Mouse (Mus musculus): ENCODE measurements at regions not wholly inside any gene's neighbourhood (a gene's known extent, or its start where the extent isn't known, plus 50 kb on each side); places are given as distances from the start of the nearest gene placed in this dataset.

DNA sequence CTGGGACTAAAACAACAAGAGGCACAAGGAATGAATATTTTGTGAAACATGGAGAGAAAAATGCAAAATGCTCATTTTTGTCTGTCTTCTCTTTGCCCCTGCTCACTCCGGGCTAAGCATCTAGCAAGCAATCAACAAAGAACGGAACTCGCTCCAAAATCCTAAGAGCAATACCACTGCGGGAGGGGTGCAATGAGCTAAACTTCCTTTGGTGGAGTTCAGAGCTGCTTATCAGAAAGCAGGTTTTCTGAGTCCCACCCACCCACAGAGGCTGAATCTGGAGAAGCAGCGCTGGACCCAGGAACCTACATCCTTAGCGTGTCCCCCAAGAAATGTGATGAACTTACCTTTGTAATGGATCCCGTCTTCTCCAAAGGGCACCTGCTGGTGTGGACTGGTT lies 76.9 kb upstream of the Cd93 start:
- H3K27ac ChIP-seq (replicated peaks), result no peak overlapping the region
- H3K4me3 ChIP-seq, result no peak overlapping the region
- H3K9ac ChIP-seq, result no peak overlapping the region
- H3K4me1 ChIP-seq (replicated peaks), result no peaks in the 10 kb centered on the region
- H3K4me2 ChIP-seq, result no peak overlapping the region
- no peaks in the 10 kb centered on the region for H3K9me3 ChIP-seq
- no peaks in the 10 kb centered on the region for H3K27me3 ChIP-seq
- ATAC-seq (ENCODE audit: low read depth), result no peak
- no peaks in the 10 kb centered on the region for H3K36me3 ChIP-seq
- WGBS, result 86% methylated on average over 7 of the region's 7 CpGs

DNA sequence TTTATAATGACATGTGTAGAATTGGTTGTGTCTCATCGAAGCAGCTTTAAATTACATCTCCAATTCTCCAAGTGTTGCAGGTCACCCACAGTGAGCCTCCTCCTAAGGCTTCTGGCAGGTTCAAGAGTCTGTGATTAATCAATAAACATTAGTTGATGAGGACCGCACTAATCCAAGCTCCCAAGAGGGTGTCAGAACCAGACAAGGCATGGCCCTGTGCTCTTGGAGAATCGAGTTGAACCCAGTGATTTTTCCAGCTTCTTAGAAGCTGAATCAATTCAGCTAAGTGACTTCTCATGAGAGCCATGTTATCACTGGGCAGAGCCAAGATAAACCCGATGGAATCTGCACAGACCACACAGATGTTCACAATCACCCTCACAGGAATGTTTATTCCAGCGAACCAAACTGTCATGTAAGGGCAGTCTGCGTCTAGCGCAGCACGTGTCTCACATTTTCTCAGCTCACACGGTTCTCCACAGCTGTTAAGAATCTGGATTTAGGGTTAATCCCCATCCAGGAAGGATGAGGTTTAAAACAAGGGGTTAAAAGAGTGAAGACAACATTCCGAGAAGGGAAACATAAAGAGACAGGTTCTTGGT lies 76.4 kb upstream of the Cd93 start:
- Histone ChIP-seq H3K9ac (no peak overlapping the region), H3K36me3 (no peaks in the 10 kb centered on the region), H3K4me2 (no peak overlapping the region), H3K4me1 (replicated peaks) (no peaks in the 10 kb centered on the region), H3K4me3 (no peak overlapping the region), H3K27me3 (no peaks in the 10 kb centered on the region), H3K9me3 (no peaks in the 10 kb centered on the region), H3K27ac (replicated peaks) (no peak overlapping the region)
- 77% methylated on average over 10 of the region's 10 CpGs for WGBS
- ATAC-seq (ENCODE audit: low read depth), result no peak

DNA sequence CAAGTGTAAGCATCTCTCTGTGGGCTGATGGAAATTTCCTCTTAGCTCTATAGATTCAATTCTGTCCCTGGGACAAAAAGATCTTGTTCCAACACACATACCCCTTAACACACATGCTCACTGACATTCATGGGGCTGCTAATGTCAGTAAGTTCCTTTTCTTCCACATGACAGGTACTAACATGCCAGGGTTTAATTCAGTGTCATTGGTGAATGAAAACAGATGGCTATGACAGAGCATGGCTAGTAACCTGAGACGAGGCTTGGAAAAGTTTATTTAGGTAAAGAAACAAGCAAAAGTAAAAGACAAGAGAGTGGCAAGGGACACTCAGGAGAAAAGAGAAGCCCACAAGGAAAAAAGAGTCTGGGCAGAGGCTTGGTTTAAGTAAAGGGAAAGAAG lies 74.5 kb upstream of the Cd93 start:
- H3K9ac ChIP-seq, result no peak overlapping the region
- no peaks in the 10 kb centered on the region for H3K27me3 ChIP-seq
- no peaks in the 10 kb centered on the region for H3K4me1 ChIP-seq (replicated peaks)
- no peak for ATAC-seq (ENCODE audit: low read depth)
- no peak overlapping the region for H3K4me2 ChIP-seq
- no peak overlapping the region for H3K27ac ChIP-seq (replicated peaks)
- H3K9me3 ChIP-seq, result no peaks in the 10 kb centered on the region
- no peak overlapping the region for H3K4me3 ChIP-seq
- 65% methylated on average over 1 of the region's 1 CpGs for WGBS
- H3K36me3 ChIP-seq, result no peaks in the 10 kb centered on the region

DNA sequence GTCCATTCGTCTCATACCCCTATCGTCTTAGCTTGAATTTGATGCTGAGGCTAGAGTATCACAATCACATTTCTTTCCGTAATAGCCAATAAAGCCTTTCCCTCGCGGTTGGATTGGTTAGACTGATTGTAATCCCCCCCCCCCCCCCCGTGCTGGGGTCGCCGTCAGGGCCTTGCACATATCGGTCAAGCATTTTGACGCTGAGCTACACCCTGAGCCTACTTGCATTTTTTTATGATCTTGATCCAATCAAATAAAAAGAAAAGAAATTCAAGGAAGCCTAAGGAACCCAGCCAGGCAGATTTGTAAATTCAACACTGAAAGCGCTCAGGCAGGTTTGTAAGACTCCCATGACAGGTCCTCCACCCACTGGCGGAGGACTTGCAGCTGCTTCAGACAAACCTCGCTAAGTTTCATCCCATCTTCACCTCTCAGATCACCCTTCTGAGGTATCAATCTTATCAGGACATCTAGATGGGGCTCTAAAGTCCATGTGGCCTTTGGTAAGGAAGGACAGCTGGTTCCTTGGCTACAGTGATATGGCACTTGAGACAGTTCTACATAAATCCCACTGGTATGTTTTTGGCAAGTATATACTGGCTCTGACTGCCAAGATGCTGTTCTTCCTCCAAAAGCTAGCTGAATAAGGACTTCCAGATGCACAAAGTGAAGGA lies 66.8 kb upstream of the Cd93 start:
- Histone ChIP-seq H3K9ac (no peak overlapping the region), H3K36me3 (no peaks in the 10 kb centered on the region), H3K4me1 (replicated peaks) (no peaks in the 10 kb centered on the region), H3K27ac (replicated peaks) (no peak overlapping the region), H3K4me2 (no peak overlapping the region), H3K4me3 (no peak overlapping the region), H3K9me3 (no peaks in the 10 kb centered on the region), H3K27me3 (no peaks in the 10 kb centered on the region)
- ATAC-seq (ENCODE audit: low read depth), result no peak
- WGBS, result 80% methylated on average over 13 of the region's 13 CpGs

DNA sequence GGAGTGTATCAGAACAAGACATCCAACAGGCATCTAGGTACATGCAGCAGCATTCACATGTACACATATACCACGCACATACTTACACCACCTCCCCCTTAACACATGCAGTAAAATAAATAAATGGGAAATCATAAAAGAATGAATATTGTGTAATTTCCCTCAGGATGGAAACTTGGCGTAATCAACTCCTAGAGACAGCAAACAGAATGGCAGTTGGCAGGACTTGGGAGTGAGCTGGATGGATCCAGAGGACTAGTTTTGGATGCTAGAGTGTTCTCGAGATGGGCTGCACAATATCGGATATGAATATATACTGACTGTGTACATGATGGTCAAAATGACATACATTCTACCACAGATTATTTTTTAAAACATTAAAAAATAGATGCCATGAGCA lies 66.0 kb upstream of the Cd93 start:
- no peaks in the 10 kb centered on the region for H3K4me1 ChIP-seq (replicated peaks)
- WGBS, result 96% methylated on average over 4 of the region's 4 CpGs
- ATAC-seq (ENCODE audit: low read depth), result no peak
- H3K4me2 ChIP-seq, result no peak overlapping the region
- no peak overlapping the region for H3K27ac ChIP-seq (replicated peaks)
- H3K36me3 ChIP-seq, result no peaks in the 10 kb centered on the region
- H3K9me3 ChIP-seq, result no peaks in the 10 kb centered on the region
- H3K27me3 ChIP-seq, result no peaks in the 10 kb centered on the region
- H3K4me3 ChIP-seq, result no peak overlapping the region
- no peak overlapping the region for H3K9ac ChIP-seq

DNA sequence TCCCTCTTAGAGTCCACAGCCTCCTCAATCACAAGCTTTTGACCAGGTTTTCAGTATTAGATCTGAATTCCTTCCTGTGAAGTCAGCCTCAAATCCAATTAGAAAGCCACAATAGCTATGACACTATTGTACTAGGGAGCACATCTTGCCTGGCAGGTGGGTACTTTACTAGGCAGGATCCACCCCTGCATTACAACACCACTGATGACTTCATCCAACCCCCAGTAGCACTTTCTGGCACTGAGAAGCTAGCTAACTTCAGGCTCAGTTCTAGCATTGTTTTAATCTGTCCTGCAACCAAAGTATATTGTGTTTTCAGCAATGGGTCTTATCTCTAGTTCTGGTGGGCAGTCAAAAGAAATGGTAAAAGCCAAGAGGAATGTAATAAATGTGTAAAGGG lies 64.2 kb upstream of the Cd93 start:
- H3K4me2 ChIP-seq, result no peak overlapping the region
- H3K4me3 ChIP-seq, result no peak overlapping the region
- no peaks in the 10 kb centered on the region for H3K9me3 ChIP-seq
- no peak overlapping the region for H3K9ac ChIP-seq
- H3K4me1 ChIP-seq (replicated peaks), result no peaks in the 10 kb centered on the region
- H3K27me3 ChIP-seq, result no peaks in the 10 kb centered on the region
- no peak for ATAC-seq (ENCODE audit: low read depth)
- H3K36me3 ChIP-seq, result no peaks in the 10 kb centered on the region
- H3K27ac ChIP-seq (replicated peaks), result no peak overlapping the region

DNA sequence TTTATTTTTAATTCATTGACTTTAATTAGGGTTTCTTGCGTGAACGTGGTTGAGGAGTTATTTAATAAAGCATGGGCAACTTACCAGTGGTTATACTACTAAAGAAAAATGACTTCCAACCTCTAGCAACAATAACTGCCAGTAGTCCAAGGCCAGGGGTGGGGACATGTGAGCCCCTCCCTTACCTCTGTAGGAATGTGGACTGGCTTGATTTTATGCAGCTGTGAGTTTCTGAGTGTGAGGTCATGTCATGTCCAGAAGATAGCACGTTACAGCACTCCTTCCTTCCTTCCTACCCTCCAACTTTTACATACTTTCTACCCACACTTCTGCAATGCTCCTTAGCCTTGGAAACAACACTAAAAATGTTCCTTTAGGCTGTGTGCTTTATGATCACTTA lies 63.6 kb upstream of the Cd93 start:
- no peak overlapping the region for H3K4me2 ChIP-seq
- H3K9ac ChIP-seq, result no peak overlapping the region

DNA sequence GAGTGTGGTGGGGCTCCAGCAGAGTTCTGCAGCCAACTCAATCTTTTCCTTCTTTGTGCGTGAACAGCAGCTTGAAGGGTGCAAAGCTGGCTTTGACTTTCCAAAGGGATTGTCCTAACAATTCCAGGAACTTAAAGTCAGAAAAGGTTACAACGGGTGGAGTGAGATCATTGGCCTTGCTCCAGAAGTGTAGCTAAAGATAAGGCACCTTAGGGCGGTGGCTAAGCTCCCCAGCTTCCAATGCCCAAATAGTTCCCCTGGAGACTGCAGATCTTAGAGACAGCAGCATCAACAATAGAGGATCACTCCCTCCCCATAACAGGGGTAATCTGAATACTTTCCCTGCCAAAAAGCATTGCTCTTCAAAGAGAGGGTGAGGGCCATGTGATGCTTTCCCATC lies 62.3 kb upstream of the Cd93 start:
- no peak overlapping the region for H3K27ac ChIP-seq (replicated peaks)
- no peaks in the 10 kb centered on the region for H3K9me3 ChIP-seq
- no peaks in the 10 kb centered on the region for H3K4me1 ChIP-seq (replicated peaks)
- H3K4me3 ChIP-seq, result no peak overlapping the region
- H3K27me3 ChIP-seq, result no peaks in the 10 kb centered on the region
- H3K9ac ChIP-seq, result no peak overlapping the region
- H3K4me2 ChIP-seq, result no peak overlapping the region
- 87% methylated on average over 3 of the region's 3 CpGs for WGBS
- H3K36me3 ChIP-seq, result no peaks in the 10 kb centered on the region
- no peak for ATAC-seq (ENCODE audit: low read depth)

More for the DNA sequence above, 63.6 kb upstream of the Cd93 start:
- WGBS, result 84% methylated on average over 3 of the region's 3 CpGs
- H3K27ac ChIP-seq (replicated peaks), result no peak overlapping the region
- no peaks in the 10 kb centered on the region for H3K27me3 ChIP-seq
- H3K4me3 ChIP-seq, result no peak overlapping the region
- no peaks in the 10 kb centered on the region for H3K9me3 ChIP-seq
- H3K36me3 ChIP-seq, result no peaks in the 10 kb centered on the region
- no peaks in the 10 kb centered on the region for H3K4me1 ChIP-seq (replicated peaks)
- no peak for ATAC-seq (ENCODE audit: low read depth)

DNA sequence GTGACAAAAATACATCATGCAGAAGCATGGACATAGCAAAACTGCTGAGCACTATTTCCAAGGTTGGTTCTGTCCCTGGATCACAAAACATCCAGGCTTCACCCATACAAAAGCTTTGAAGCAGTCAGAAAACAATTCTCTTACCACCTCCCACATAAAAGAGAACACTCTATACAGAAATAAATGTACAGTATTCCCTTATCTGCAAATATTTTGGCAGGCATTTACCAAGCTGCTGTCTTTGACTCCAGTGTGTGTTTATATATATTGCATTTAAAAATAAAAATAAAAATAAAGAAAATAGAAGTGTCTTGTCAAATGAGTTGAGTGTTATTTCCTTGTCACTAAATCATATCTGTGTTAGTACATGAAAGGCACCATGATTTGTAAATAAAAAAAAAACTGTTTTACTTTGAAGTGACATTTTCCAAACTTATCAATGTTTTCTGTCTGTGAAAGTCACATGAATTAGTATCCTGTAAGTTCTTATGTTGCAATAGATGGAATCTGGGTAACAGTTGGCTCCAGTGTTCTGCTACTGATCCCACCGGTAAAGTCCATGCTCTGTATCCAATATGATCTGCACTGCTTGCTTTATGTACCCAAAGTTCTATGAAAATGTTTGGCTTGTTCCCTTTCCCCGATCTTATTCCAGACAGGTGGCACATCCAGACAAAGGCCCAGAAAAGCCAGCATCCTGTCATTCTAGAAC lies 59.9 kb upstream of the Cd93 start:
- H3K4me2 ChIP-seq, result no peak overlapping the region
- 87% methylated on average over 2 of the region's 2 CpGs for WGBS
- ATAC-seq (ENCODE audit: low read depth), result no peak

DNA sequence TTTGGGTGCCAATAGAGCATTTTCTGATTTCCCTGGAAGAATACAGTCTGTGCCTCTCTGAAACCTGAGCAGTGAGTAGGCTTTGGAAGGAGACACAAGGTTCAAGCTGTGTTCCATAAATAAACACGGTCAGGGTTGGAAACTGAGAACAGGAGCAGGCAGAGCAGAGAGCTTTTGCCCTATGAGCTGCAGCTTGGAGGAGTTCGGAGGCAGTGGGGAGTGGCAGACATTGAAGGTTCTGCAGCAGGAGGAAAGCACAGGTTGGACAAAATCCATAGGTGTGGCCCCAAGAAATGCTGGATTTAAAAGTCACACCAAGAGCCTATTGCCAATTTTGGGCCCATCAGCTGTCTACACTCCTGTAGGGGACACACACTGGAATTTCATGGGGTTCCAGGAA lies 59.0 kb upstream of the Cd93 start:
- no peaks in the 10 kb centered on the region for H3K9me3 ChIP-seq
- WGBS, result 78% methylated on average over 2 of the region's 2 CpGs
- H3K9ac ChIP-seq, result no peak overlapping the region
- H3K36me3 ChIP-seq, result no peaks in the 10 kb centered on the region
- H3K27ac ChIP-seq (replicated peaks), result no peak overlapping the region
- no peak overlapping the region for H3K4me2 ChIP-seq
- no peaks in the 10 kb centered on the region for H3K27me3 ChIP-seq
- H3K4me3 ChIP-seq, result no peak overlapping the region
- ATAC-seq (ENCODE audit: low read depth), result no peak
- no peaks in the 10 kb centered on the region for H3K4me1 ChIP-seq (replicated peaks)

More for the DNA sequence above, 59.9 kb upstream of the Cd93 start:
- Histone ChIP-seq H3K27me3 (no peaks in the 10 kb centered on the region), H3K4me3 (no peak overlapping the region), H3K4me1 (replicated peaks) (no peaks in the 10 kb centered on the region), H3K36me3 (no peaks in the 10 kb centered on the region), H3K27ac (replicated peaks) (no peak overlapping the region), H3K9me3 (no peaks in the 10 kb centered on the region), H3K9ac (no peak overlapping the region)

DNA sequence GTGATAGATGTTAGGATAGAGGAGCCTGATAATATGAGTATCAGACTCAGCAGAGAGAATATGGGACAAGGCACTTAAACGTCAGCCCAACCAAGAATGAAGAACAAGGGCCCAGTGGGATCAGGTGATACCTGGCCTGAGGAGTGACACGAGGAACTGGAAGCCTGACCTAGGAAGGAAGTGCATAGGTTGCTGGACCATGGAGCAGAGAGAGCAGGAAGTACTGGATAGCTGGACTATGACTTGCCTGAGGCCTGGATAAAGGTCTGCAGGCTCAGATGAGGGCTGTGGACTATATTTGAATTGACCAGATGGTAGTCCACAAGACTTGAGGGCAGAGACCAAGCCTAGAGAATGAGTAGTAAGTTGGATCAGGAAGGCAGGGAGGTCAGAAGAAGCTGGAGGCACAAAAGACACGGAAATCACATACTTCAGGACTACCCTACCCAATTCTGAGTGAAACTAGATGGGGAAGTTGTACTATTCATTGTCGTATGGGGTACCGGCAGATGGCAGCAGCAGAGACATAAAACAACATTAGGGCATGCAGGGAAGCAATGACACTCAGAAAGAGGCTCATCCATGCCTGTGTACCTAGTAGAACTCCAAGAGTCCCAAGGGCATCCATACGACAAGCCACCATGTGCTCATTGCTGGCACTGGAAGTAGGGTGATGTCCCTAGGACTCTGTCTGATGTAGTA lies 57.0 kb upstream of the Cd93 start:
- no peak overlapping the region for H3K27ac ChIP-seq (replicated peaks)
- no peaks in the 10 kb centered on the region for H3K9me3 ChIP-seq
- H3K4me1 ChIP-seq (replicated peaks), result no peaks in the 10 kb centered on the region
- 83% methylated on average over 6 of the region's 6 CpGs for WGBS
- ATAC-seq (ENCODE audit: low read depth), result no peak
- no peaks in the 10 kb centered on the region for H3K36me3 ChIP-seq
- no peak overlapping the region for H3K4me3 ChIP-seq
- no peak overlapping the region for H3K9ac ChIP-seq
- H3K27me3 ChIP-seq, result no peaks in the 10 kb centered on the region
- no peak overlapping the region for H3K4me2 ChIP-seq

DNA sequence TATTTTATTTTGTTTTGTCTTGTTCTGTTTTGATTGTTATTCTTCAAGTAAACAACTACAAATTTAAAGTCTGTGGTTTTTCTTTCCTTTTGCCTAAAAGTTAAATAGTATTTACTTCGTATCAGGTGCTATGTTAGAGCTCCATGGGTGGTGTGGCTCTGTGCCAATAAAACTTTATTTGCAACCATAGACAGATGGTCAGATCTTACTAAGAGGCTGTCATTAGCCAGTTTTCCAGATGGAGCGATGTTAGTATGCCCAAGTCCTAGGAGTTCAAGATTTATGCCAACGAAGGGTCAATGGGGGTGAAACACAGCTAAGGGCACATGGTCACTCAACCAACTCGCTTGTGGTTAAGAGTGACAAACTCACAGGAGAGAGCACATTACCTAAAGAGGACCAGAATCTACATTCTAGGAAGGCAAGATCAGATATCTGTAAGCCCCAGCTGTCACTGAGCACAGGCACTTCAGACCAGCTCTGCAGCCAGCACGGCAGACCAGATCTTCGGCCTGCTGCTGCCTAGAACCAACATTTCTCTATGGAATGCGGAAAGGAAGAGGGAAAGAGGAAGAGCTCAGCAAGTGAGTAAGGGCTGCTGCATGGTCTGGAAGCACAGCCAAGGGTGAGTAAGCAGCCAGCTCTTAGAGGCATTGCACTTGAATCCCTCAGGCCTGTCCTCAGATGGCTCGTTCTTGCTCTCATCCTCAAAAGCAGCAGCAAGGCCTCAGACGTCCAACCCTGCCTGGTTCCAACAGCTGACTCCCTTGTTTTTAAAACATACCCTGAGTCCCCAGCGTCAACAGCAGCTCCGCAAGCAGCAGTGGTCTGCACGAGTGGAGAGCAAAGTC lies 54.3 kb upstream of the Cd93 start:
- Histone ChIP-seq H3K4me2 (no peak overlapping the region), H3K4me3 (no peak overlapping the region), H3K9ac (no peak overlapping the region), H3K9me3 (no peaks in the 10 kb centered on the region), H3K36me3 (no peaks in the 10 kb centered on the region), H3K27me3 (no peaks in the 10 kb centered on the region), H3K4me1 (replicated peaks) (no peaks in the 10 kb centered on the region), H3K27ac (replicated peaks) (no peak overlapping the region)
- WGBS, result 77% methylated on average over 12 of the region's 12 CpGs
- ATAC-seq (ENCODE audit: low read depth), result no peak

Data from neural tube, embryonic 13.5 days (tissue).